Mouse (Mus musculus): ENCODE results near the gene Ccdc96.
A peak's percentile ranks its signal among the peaks of the same experiment; 100 is the strongest.

Ccdc96 gene

DNA sequence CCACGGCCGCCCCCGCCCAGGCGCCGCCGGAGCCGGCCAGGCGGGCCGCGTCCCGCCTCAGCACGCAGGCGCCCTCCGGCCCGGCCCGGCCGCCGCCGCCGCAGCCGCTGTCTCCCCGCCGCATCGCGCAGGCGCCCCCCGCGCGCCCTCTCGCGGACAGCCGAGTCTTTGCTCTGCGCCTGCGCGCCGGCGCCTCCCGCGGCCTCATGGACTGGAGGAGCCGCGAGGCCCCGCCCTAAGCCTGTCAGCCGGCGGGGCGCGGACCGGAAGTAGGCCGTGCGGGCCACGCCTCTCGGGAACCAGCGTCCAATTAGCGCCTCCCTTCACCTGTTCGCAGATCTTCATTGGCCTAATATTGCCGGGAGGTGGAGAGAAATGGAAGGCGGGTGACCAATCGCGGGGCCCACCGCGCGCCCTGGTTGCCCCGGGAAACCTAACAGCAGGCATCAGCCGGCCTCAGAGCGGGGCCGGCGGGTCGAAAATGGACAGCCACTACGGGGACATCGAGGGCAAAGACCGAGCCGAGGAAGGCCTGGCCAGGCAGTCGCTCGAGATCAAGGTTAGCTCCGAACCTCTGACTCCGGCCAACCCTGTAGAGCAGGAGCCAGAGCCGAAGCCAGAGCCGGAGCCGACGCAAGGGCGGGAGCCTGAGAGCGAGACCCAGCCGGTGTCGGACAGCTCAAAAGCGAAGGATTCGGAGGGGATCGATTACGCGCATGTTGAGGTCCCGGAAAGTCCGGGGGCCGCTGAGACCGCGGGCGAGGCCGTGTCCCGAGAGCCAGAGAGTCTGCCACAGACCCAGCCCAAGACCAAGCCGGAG is at the start of gene Ccdc96, which contains the start of gene Tada2b:
Gene Ccdc96, plus strand, starts transcription at position 418 of the 820 bp plus-strand sequence.
Gene Tada2b, minus strand, starts transcription at position 115 of the 820 bp plus-strand sequence.
- peak; percentile 95 for DNase-seq (ENCODE audit: low read depth)

GRCm38 (mm10) chr5:36436858-36437257 is 47.5 kb upstream of the Ccdc96 start:
- DNase-seq (ENCODE audit: low read depth): no peak

DNA sequence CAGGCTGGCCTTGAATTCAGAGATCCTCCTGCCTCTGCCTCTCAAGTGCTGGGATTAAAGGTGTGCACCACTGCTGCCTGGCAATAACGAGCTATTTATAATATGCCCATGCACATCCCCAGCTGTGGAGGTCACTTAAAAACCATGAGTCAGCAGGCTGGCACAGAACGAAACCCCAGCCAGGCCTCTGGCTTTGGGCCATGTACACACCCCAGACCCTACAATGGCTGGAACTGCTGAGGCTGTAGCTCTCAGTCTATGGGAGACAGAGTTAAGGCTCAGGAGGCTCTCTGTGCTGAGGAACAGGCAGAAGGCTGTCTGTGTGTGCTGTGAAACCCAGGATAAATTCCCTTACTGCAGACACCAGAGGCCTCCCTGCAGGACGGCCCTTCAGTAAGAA is 43.6 kb upstream of the Ccdc96 start:
- DNase-seq (ENCODE audit: low read depth): no peak

GRCm38 (mm10) chr5:36444611-36445010 is 39.8 kb upstream of the Ccdc96 start:
- no peak for DNase-seq (ENCODE audit: low read depth)

DNA sequence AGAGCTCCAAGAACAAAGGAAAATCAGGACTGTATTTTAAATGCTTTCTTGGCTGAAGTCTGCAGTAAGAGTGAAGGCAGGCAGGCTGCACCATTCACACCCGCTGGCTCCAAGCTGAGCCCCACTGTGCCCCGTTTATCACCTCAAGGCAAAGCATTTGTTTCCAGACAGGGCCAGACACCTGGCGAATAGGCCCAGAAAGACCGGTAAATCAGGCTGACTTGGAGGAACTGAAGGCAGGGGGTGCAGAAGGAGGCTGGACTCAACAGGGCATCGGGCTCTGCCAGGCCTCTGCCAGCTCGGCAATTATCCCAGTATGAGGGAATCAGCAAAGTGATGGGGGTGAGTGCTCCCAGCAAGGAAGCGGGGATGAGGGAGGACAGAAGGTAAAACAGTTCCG is 39.4 kb upstream of the Ccdc96 start:
- no peak for DNase-seq (ENCODE audit: low read depth)

DNA sequence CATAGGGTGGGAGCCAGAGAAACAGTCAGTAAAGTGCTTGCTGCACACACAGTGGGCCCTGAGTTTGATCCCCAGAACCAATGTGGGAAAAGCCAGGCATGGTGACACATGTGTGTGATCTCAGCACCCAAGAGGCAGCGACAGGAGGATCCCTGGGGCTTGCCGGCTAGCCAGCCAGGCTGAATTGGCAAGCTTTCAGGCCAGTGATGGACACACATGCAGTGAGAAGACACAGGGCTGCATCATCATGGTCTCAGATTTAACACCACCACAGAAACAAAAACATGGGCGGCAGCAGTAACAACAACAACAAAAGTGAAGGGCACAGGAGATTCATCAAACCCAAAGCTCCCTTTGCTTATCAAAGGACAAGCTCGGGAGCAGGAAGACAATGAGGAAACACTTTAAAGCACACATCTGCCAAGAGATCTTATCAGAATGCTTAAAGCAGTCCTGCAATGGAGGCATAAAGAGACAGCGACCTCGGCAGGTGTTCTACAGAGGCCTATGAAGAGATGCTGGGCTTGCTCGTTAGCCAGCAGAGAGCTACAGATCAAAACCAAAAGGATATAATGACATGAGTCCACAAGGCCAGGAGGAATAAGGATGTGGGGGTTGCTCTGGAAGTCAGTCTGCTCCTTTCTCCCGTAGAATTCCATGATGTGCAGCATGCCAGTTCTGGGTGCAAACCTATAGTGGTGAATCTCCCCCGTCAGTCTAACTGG is 38.1 kb upstream of the Ccdc96 start:
- no peak for DNase-seq (ENCODE audit: low read depth)

GRCm38 (mm10) chr5:36447872-36448271 is 36.5 kb upstream of the Ccdc96 start:
- no peak for DNase-seq (ENCODE audit: low read depth)

GRCm38 (mm10) chr5:36449710-36450358 is 34.6 kb upstream of the Ccdc96 start:
- DNase-seq (ENCODE audit: low read depth): no peak

DNA sequence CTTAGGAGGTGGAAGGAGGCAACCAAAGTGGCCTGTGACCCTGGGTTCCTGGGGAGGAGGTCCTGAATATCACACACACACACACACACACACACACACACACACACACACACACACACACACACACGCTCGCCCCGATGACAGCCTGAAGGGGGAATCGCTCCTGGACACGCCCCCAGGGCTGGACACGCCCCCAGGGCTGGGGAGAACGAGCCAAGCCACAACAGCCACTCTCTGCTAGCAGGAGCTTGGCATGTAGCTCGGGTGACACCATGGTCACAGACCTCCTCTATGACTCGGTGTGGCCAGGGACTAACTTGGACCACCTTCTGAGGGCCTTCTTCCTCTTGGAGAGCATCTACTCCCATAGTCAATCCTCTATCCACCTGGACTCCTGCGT is 33.3 kb upstream of the Ccdc96 start:
- no peak for DNase-seq (ENCODE audit: low read depth)

DNA sequence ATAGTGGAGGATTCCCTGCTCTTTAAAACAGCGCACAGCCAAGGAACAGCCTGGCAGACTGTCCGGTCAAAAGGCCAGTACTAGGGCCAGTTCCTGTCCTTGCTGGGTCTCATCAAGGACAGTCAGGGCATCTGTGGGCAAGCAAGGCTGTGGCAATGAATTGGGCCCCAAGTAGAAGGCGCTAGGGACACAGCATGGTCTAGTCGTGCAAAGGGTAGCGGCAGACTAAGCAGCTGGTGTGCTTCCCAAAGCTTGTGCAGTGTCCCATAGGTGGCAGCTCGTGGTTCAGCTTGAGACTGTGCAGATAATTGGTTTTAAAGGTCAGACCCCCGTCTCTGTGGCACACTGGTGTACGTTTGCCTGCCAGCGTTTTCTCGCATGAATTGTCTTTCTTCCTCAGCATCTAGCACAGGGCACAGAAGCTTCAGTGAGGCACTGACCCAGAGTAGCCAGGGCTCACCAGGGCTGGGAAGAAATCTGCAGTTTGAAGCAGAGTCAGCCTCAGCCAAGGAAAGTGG is 32.5 kb upstream of the Ccdc96 start:
- no peak for DNase-seq (ENCODE audit: low read depth)

DNA sequence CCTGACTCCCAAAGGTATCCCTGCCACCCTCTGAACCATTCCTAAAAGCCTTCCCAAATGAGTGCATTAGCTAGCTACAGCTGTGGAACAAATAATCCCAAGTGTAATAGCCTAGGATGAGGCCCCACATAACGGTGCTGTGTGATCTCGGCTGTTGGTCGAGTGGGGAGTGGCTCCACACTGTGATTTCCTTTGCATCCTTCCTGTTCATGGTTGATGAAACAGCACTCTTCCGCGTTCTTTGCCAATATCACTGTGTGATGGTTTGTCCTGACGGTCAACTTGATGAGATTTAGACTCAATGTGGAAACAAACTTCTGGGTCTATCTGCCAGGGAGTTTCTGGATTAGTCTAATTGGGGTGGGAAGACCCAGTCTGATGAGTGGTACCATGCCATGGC is 31.6 kb upstream of the Ccdc96 start:
- no peak for DNase-seq (ENCODE audit: low read depth)

- DNase-seq (ENCODE audit: low read depth): no peak
Observed at GRCm38 (mm10) chr5:36457706-36458105, 26.7 kb upstream of the Ccdc96 start.

DNA sequence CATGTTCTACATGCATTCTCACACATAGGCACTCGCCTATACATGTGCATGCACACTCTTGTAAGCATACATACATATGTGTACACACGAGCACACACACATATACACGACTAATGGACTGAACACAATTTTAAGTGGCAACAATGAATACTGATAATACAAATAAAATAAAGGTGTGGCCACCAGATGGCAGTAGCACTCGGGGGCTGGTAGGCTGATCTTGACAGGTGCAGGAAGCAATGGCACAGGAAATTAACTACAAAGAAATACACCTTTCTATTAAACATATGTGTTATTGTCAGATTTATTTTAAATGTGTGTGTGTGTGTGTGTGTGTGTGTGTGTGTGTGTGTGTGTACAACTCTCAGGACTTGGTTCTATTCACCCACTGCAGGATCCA is 25.5 kb upstream of the Ccdc96 start:
- DNase-seq (ENCODE audit: low read depth): peak; percentile 50

DNA sequence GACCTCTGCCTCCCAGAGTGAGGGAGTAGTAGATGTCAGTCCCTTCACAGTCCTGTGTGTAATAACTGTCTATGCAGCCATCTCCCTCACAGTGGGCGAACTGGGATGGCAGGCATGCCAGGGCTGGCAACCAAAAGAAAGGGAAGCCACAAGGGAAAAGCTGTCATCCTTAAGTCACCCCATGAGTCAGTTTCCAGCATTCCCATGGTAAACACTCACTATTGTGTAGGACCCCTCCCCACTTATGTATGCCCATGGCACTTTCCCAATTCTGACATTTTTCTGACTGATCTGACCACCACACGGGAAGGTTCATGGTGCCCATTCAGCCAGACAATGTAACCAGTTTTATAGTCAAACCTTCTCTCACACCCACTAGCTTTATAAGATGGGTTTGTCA is 23.7 kb upstream of the Ccdc96 start:
- DNase-seq (ENCODE audit: low read depth): no peak

GRCm38 (mm10) chr5:36461231-36461630 is 23.2 kb upstream of the Ccdc96 start:
- DNase-seq (ENCODE audit: low read depth): no peak

DNA sequence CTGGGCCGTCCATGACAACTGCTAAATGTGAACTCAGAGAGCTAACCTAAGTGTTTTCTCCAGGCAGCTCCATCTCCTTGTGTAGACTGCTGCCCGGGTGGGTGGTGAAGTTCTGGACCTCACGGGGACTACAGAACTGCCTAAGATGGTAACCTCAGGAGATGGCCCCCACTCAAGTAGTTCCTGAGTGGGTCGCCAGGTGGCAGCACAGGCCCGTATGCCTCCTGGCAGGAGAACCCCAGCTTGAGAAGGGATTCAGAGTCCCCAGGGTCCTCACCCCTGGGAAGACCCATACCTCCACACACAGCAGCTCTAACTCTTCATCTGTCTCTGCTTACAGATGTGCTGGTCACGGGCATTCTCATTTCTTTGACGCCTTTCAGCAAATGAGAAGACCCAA is 21.6 kb upstream of the Ccdc96 start:
- DNase-seq (ENCODE audit: low read depth): peak; percentile 60

DNA sequence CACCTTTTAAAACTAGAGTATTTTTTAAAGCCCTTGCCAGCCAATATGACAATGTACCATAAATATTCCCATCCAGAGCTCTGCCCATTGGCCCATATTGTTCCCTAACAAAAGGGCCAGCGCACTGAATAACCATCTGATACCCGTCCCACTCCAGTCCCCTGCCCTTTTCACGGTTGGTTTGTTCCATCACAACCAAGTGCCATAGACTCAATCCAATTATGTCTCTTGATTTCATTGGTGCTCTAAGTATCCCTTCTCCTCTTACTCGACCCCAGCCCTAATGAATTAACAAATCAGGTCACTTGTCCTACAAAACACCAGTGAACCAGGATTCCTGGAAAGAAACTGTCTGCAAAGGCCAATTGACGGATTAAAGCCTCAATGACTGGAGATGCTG is 21.0 kb upstream of the Ccdc96 start:
- no peak for DNase-seq (ENCODE audit: low read depth)

DNA sequence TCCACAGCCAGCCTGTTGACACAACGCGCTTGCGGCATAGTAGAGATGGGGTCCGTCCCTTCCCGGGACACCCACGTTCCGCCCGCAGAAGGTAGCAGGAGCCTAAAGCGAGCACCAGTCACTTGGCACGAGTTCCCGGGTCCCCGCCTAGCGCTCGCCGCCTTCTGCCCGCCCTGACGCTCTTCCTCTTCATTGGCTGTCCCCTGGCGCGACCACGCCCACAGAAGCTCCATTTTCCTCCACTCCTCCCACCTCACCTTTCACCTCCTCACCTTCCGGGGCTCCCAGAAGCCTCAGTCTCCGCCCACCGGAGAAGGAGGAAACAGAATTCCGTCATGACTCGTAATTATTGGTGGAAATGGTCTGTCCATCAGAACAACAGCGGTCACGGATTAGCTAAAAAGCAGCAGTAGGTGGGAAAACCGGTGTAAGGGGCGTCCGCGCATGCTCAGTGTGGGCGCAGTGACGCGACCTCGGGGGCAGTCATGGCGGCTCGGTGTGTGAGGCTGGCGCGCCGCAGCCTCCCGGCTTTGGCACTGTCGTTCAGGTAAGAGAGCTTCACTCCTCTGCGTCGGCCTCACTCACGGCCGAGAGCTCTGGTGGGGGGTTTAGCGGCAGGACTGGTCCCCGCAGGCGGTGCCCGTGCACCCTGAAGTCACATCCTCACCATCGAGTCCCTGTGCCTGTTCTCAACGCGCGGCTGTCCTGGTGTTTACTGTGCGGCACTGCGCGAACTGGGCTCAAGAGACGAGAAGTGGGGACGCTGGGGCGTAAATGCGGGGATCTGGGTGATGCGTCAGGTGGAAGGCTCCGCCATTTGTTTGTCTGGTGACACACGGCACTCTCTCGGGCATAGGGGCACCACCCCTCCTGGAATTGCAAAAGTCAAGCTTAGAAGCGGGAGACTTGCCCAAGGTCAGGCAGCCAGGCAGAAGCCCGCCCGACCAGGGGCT is 19.4 kb upstream of the Ccdc96 start, which contains the start of gene Grpel1:
Gene Grpel1, plus strand, starts transcription at position 290 of the 953 bp plus-strand sequence.
- peak; percentile 100 for DNase-seq (ENCODE audit: low read depth)

- no peak for DNase-seq (ENCODE audit: low read depth)
Observed at GRCm38 (mm10) chr5:36465889-36466288, 18.5 kb upstream of the Ccdc96 start.

- DNase-seq (ENCODE audit: low read depth): no peak
Observed at GRCm38 (mm10) chr5:36471206-36471605, 13.2 kb upstream of the Ccdc96 start.
